Mouse (Mus musculus) heart, postnatal 25 days (tissue): ENCODE measurements at regions not wholly inside any gene's neighbourhood (a gene's known extent, or its start where the extent isn't known, plus 50 kb on each side); places are given as distances from the start of the nearest gene placed in this dataset.

Source experiments
- DNase-seq: peaks from one replicate; pipeline ENCODE4 v3.0.0; 2022; ENCODE audit warnings: low spot score
- intact Hi-C: fragments of 180-260 bp; cut with DNase I; formaldehyde crosslinking; loops from one replicate; pipeline ENCODE4 v1.15.1; 2025

DNA sequence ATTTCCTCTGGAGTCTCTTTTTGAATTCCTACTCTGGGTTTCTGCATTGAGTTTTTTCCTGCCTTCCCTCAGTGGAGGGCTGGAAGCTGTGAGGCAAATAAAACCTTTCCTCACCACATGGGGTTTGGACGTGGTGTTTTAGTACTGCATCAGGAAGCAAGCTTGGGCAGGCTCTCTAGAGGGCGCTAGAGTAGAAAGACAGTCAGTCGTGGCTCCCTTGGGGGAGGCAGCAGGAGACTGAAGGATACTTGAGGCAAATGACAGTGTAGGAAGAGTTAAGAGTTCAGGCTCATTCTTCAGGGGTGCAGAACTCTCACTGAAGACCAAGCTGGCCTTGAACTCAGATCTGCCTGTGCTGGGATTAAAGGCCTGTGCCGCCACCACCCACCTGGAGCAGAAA lies 118.9 kb upstream of the Pgrmc2 start:
- no peak for DNase-seq
- intact Hi-C loops = no loop called here

GRCm38 (mm10) chr3:41200026-41200425 lies 117.2 kb upstream of the Pgrmc2 start:
- DNase-seq = no peak
- intact Hi-C loops = no loop called here

- DNase-seq = no peak
- intact Hi-C loops = no loop called here
These were observed 115.5 kb upstream of the Pgrmc2 start for GRCm38 (mm10) chr3:41198216-41198976.

DNA sequence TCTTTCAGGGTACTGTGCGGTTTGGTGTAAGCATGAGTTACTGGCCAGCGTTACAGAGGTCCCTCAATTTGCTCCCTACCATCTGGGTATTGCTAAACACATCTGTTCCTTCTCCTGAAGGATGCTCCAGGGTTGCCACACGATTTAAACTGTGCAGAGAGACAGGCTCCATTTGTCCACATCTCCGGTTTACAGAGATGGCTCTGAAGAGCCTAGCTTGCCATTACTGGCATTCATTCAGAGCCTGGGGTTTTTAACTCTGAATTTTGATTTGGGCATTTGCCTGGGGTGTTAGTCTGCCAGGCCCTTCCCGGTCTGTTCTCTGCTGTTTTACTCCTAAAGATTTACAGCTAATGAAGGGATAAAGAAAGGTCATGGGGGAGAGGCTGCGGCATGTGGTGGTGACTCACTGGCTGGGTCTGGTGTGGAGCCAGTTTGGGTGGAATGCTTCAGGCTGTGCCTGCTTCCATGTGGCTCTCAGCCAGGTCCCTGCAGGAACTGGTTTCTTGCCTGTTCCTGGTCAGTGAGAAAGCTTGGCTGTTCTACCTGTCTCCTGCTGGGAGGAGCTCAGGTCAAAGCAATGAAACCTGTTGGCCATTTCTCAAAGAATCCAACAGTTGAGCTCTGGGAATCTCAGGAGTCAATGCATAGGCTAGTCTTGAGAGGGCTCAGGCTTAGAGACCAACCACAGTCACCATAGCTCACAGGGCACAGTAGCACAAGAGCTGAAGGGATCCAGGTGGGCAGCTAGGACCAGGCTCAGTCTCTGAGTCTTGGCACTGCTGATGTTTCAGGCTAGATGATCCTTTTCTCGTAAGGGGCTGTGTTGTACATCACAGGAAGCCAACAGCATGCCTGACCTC lies 112.5 kb upstream of the Pgrmc2 start:
- intact Hi-C loops = no loop called here

GRCm38 (mm10) chr3:41194311-41195112 lies 111.7 kb upstream of the Pgrmc2 start:
- DNase-seq = no peak
- intact Hi-C loops = no loop called here

More for the DNA sequence above, 112.5 kb upstream of the Pgrmc2 start:
- DNase-seq = peak; percentile 72

GRCm38 (mm10) chr3:41185305-41186097 lies 102.7 kb upstream of the Pgrmc2 start:
- intact Hi-C loops = no loop called here

DNA sequence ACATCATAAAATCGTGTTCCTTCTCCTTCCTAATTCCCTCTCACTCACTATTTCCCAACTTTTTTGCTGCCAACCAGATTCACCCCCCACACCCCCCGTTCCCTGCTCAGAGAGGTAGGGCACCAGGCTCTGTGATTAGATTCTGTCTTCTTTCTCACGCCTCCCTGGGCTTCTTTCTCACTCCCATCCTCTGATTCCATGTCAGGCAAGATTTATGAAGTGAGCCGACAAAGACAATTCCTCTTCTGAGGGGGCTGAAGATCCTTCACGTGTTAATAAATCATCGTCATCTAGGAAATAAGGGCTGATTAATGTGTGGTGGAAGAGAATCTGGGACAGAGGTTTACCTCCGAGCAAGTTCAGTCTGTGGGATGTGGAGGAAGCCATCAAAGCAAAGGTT lies 101.5 kb upstream of the Pgrmc2 start:
- intact Hi-C loops = loop anchor here (5.0 kb wide), 3 partner anchors 43 to 418 kb away; no protein-coding TSS in a partner anchor
- DNase-seq = no peak

More at GRCm38 (mm10) chr3:41185305-41186097, 102.7 kb upstream of the Pgrmc2 start:
- no peak for DNase-seq

GRCm38 (mm10) chr3:41182900-41183595 lies 100.2 kb upstream of the Pgrmc2 start:
- no peak for DNase-seq
- intact Hi-C loops = loop anchor here (5.0 kb wide), 3 partner anchors 44 to 419 kb away; no protein-coding TSS in a partner anchor

DNA sequence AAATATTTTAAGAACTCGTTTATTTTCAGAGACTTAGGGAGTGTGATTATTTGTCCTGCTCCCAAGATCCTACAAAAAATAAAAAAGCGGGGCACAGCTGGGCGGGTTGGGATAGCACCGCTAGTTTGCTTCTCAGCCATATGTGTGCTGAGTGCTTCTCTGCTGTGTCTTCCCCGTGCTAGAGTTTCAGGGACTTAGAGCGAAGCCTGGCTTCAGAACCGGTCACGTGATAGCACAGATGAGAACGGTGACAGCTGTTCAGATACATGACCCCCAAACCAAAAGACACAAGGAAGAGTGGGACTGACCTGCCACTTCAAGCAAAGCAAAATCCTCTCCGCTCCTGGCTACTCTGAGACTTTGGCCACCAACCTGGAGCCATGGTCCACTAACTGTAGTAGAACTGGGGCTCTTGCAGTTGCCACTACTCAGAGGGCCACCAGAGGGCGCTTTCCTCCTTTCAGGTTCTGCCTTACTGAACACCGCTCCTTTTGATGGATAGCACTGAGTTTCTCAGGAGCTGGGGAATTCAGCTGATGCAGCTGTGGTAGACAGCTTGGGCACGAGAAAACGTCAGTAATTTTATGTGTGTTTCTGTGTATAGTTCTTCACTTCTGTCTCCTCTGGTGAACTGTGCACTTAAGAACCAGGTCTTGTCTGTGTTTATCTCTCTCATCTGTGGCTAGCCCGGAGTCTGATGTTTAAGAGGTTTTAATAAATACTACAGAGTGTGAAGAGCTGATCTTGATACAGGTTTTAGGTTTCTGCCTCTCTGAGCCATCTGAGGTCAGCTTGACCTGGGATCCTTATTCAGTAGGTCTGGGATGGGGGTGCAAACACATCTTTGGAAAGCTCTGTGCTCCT lies 99.4 kb upstream of the Pgrmc2 start:
- peak; percentile 54 for DNase-seq
- intact Hi-C loops = loop anchor here (5.0 kb wide), 3 partner anchors 45 to 420 kb away; no protein-coding TSS in a partner anchor

- intact Hi-C loops = loop anchor here (5.0 kb wide), 3 partner anchors 46 to 421 kb away; no protein-coding TSS in a partner anchor
- no peak for DNase-seq
These were observed 98.6 kb upstream of the Pgrmc2 start for GRCm38 (mm10) chr3:41181438-41181837.

DNA sequence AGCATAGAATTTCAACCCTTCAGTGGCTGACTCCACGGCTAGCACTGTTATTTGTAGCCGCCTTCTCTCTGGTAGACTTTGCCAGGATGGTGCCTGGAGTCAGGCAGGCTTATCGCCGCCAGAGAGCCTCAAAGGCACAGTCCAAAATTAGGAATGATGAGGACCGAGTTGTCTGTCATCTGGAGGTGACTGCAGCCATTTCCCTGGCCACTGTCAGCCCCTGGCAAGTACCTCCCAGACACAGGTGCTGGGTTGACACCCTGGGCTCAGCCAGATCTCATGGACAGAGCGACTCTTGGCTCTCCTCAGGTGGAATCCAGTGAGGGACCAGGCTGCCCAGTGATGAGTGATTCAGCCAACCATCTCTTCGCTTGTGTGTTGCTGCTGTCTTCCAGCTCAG lies 98.1 kb upstream of the Pgrmc2 start:
- intact Hi-C loops = loop anchor here (5.0 kb wide), 3 partner anchors 46 to 421 kb away; no protein-coding TSS in a partner anchor
- DNase-seq = no peak

GRCm38 (mm10) chr3:41179037-41179880 lies 96.4 kb upstream of the Pgrmc2 start:
- DNase-seq = no peak
- intact Hi-C loops = no loop called here

DNA sequence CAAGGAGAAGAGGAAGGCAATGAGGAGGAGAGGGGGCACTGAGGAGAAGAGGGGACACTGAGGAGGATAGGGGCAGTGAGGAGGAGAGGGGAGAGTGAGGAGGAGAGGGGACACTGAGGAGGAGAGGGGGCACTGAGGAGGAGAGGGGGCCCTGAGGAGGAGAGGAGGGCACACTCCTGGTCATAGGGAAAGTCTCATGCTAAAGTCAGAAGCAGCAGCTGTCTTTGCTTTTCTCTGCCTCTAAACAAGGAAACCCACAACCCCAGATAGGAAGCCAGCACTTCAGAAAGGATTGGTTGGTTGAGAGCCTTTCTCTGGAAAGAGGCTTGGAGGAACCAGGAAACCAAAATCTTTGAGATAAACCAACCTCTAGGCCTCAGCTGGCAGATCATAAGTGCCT lies 94.3 kb upstream of the Pgrmc2 start:
- intact Hi-C loops = no loop called here
- DNase-seq = no peak

GRCm38 (mm10) chr3:41175356-41175755 lies 92.5 kb upstream of the Pgrmc2 start:
- intact Hi-C loops = no loop called here

DNA sequence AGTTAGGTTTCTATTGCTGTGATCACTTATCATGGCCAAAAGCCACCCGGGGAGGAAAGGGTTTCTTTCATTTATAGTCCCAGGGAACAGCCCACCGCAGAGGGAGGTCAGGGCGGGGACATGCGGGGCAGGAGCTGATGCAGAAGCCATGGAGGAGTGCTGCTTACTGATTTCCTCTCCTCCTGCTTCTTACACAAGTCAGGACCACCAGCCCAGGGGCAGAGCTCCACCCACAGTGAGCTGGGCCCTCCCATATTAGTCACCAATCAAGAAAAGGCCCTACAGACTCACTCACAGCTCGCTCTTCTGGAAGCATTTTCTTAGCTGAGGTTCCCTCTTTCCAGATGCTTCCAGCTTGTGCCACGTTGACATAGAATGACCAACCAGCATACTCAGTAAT lies 90.7 kb upstream of the Pgrmc2 start:
- intact Hi-C loops = no loop called here
- no peak for DNase-seq

More at GRCm38 (mm10) chr3:41175356-41175755, 92.5 kb upstream of the Pgrmc2 start:
- no peak for DNase-seq

DNA sequence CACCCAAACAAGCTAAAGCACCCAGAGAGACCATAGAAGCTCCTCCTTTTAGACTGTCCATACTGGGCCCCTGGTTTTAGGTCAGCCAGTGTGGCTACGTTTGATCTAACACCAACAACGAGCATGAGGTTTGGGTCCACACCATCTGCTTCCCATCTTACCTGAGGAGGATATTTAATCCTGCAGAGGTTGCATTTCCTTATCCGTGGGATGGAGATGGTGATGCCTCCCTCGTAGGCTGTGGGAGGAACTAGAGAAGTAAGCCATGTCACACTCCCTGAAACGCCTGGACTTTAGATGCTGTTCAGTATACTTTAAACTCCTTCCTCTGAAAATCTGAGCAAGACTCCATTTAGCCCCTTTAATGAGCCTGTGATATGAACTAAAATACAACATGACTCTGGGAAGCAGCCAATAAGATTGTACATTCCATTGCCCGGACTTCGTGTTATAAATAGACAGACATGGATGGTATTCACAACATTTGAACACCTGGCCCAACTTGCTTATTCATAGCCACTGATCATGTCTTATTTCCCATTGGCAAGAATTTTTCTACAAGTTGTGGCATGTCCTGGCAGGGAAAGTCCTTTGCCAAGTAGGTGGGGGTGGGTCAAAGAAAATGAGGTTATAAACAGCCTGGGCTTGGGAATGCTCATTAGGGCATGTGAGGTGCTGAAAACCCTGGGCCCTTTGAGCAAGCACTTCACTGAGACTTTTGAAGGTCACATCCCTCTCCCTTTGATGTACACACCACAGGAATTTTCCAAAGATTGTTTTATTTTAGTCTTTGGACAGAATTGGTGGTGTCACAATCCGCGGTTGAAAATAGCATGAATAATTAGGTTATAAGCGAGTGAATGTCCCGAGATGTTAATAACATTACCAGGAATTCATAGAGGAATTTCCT lies 89.7 kb upstream of the Pgrmc2 start:
- no peak for DNase-seq
- intact Hi-C loops = no loop called here
